Mouse (Mus musculus) limb, embryonic 11.5 days (tissue): Measurements from ENCODE around the gene Eif5a. TPM values are rescaled to one million over a fixed set of nuclear protein-coding genes. Genes with fewer than 3 reads are reported as not detected.

Source experiments
- ATAC-seq: fragments of 200-750 bp; cut with Nextera tagmentation; 2 replicates; pipeline ENCODE4 v1.8.0; 2017; ENCODE audit warnings: low read depth; ENCODE audit not compliant: insufficient number of reproducible peaks, low FRiP score, low TSS enrichment
- DNase-seq: peaks from one replicate; pipeline ENCODE4 v3.0.0-alpha.2; 2015; ENCODE audit warnings: low spot score
- H3K27ac ChIP-seq: fragments of 300-500 bp; sonication (generic); replicated peaks from 2 replicates; pipeline ENCODE4 v1.5.1; 2014; ENCODE audit warnings: low read depth, mild to moderate bottlenecking, low read length
- H3K27me3 ChIP-seq: fragments of 300-500 bp; sonication (generic); 2 replicates; pipeline ENCODE4 v1.6.1; 2014; ENCODE audit warnings: mild to moderate bottlenecking, low read length, mixed read lengths; ENCODE audit not compliant: control insufficient read depth, insufficient read depth
- H3K36me3 ChIP-seq: fragments of 300-500 bp; sonication (generic); 2 replicates; pipeline ENCODE4 v1.6.1; 2014; ENCODE audit warnings: mild to moderate bottlenecking, low read length, moderate library complexity, mixed read lengths; ENCODE audit not compliant: control insufficient read depth, insufficient read depth
- H3K4me1 ChIP-seq: fragments of 300-500 bp; sonication (generic); 2 replicates; pipeline ENCODE4 v1.6.1; 2014; ENCODE audit warnings: low read length, mixed read lengths; ENCODE audit not compliant: control insufficient read depth, insufficient read depth
- H3K4me2 ChIP-seq: fragments of 300-500 bp; sonication (generic); 2 replicates; pipeline ENCODE4 v1.6.1; 2014; ENCODE audit warnings: low read depth, mild to moderate bottlenecking, moderate library complexity; ENCODE audit not compliant: severe bottlenecking
- H3K4me3 ChIP-seq: fragments of 300-500 bp; sonication (generic); 2 replicates; pipeline ENCODE4 v1.5.1; 2014; ENCODE audit warnings: low read depth, low read length
- H3K9ac ChIP-seq: fragments of 300-500 bp; sonication (generic); 2 replicates; pipeline ENCODE4 v1.6.1; 2014; ENCODE audit warnings: mild to moderate bottlenecking, low read length
- H3K9me3 ChIP-seq: fragments of 300-500 bp; sonication (generic); 2 replicates; pipeline ENCODE4 v1.6.1; 2016; ENCODE audit warnings: low read length; ENCODE audit not compliant: control insufficient read depth
- WGBS: fragments of 180-500 bp; shearing (Covaris S2); extraction: QIAGEN DNeasy Blood & Tissue Kit; methylation state at CpG from one replicate; pipeline ENCODE4 v1.1.7; 2014; 5-methylcytosine and 5-hydroxymethylcytosine counted together
- polyA plus RNA-seq: library from polyadenylated mRNA; unstranded; fragments of >200 nt; fragmentation: Nextera tagmentation; extraction: Ambion mirVana; gene quantifications from 2 replicates; pipeline ENCODE4 v1.2.1, GENCODE M21; 2014

Gene Eif5a
- polyA plus RNA-seq, 1 experiment from 2014 or later: 2,370 TPM

- no peak overlapping the region for H3K9ac ChIP-seq
- H3K4me2 ChIP-seq: no peak overlapping the region
- DNase-seq (no peak), ATAC-seq (no peak)
- H3K27ac ChIP-seq: no peak overlapping the region
- H3K27me3 ChIP-seq: no peaks in the 10 kb centered on the region
- WGBS: 63% methylated on average over 5 of the region's 5 CpGs
- no peaks in the 10 kb centered on the region for H3K9me3 ChIP-seq
- 0 out of 2 replicates have a peak overlapping the region, but pooled peaks have one; percentile 95 for H3K4me3 ChIP-seq
- peaks cover 38% of the 10 kb centered on the region for H3K36me3 ChIP-seq
- peaks cover 19% of the 10 kb centered on the region for H3K4me1 ChIP-seq
Observed at GRCm38 (mm10) chr11:69915667-69916627, 5.8 kb downstream of the Eif5a start.

- WGBS: 34% methylated on average over 9 of the region's 9 CpGs
- H3K27ac ChIP-seq: no peak overlapping the region
- no peaks in the 10 kb centered on the region for H3K9me3 ChIP-seq
- H3K4me3 ChIP-seq: peak overlapping the region; percentile 95
- H3K4me1 ChIP-seq: peaks cover 19% of the 10 kb centered on the region
- H3K9ac ChIP-seq: no peak overlapping the region; the same call in 1 of the 2 replicates
- ATAC-seq (no peak), DNase-seq (no peak)
- peaks cover 47% of the 10 kb centered on the region for H3K36me3 ChIP-seq
- no peaks in the 10 kb centered on the region for H3K27me3 ChIP-seq
- peak overlapping the region; percentile 96 for H3K4me2 ChIP-seq
Observed at GRCm38 (mm10) chr11:69914917-69915430, 6.8 kb downstream of the Eif5a start.

- peak overlapping the region; percentile 83 for H3K27ac ChIP-seq
- no peak for ATAC-seq
Observed at GRCm38 (mm10) chr11:69914372-69914764, 7.4 kb downstream of the Eif5a start.

GRCm38 (mm10) chr11:69913554-69914371, 8.0 kb downstream of the Eif5a start, which contains the start of gene Gps2:
Gps2 (plus strand) TSS chr11:69913888.
- Histone ChIP-seq H3K4me3 (peak within 1 kb of the TSS; percentile 95), H3K27ac (peak within 1 kb of the TSS; percentile 83), H3K36me3 (peaks cover 50% of the 10 kb centered on the region), H3K4me2 (peak within 1 kb of the TSS; percentile 96), H3K9ac (peak within 1 kb of the TSS; percentile 88), H3K9me3 (no peaks in the 10 kb centered on the region), H3K4me1 (peaks cover 14% of the 10 kb centered on the region), H3K27me3 (no peaks in the 10 kb centered on the region)
- peak; percentile 94 for DNase-seq
- 2% methylated on average over 61 of the region's 61 CpGs for WGBS
- ATAC-seq: peak; percentile 74

More at GRCm38 (mm10) chr11:69914372-69914764, 7.4 kb downstream of the Eif5a start:
- DNase-seq: no peak
- Histone ChIP-seq H3K4me1 (peaks cover 15% of the 10 kb centered on the region), H3K9me3 (no peaks in the 10 kb centered on the region), H3K4me3 (peak overlapping the region; percentile 95), H3K36me3 (peaks cover 52% of the 10 kb centered on the region), H3K9ac (peak overlapping the region; percentile 88), H3K27me3 (no peaks in the 10 kb centered on the region), H3K4me2 (peak overlapping the region; percentile 96)
- 2% methylated on average over 17 of the region's 17 CpGs for WGBS

GRCm38 (mm10) chr11:69912716-69913530, 8.8 kb downstream of the Eif5a start:
- Histone ChIP-seq H3K9me3 (no peaks in the 10 kb centered on the region), H3K4me3 (peak overlapping the region; percentile 95), H3K27ac (no peak overlapping the region), H3K36me3 (peaks cover 53% of the 10 kb centered on the region), H3K4me1 (peaks cover 14% of the 10 kb centered on the region), H3K27me3 (no peaks in the 10 kb centered on the region), H3K9ac (peak overlapping the region; percentile 88; the same call in 1 of the 2 replicates), H3K4me2 (peak overlapping the region; percentile 96)
- WGBS: 76% methylated on average over 15 of the region's 15 CpGs
- no peak for ATAC-seq
- DNase-seq: no peak

GRCm38 (mm10) chr11:69911701-69912100, 10.1 kb downstream of the Eif5a start:
- 97% methylated on average over 6 of the region's 6 CpGs for WGBS

GRCm38 (mm10) chr11:69910781-69911560, 10.8 kb downstream of the Eif5a start:
- H3K27ac ChIP-seq: no peak overlapping the region
- H3K36me3 ChIP-seq: peaks cover 53% of the 10 kb centered on the region
- no peak overlapping the region for H3K4me2 ChIP-seq
- H3K4me1 ChIP-seq: peaks cover 14% of the 10 kb centered on the region
- no peak for ATAC-seq
- 91% methylated on average over 17 of the region's 17 CpGs for WGBS
- DNase-seq: no peak
- no peak overlapping the region for H3K4me3 ChIP-seq
- H3K27me3 ChIP-seq: no peaks in the 10 kb centered on the region
- H3K9ac ChIP-seq: no peak overlapping the region
- no peaks in the 10 kb centered on the region for H3K9me3 ChIP-seq

More at GRCm38 (mm10) chr11:69911701-69912100, 10.1 kb downstream of the Eif5a start:
- H3K9ac ChIP-seq: no peak overlapping the region
- no peaks in the 10 kb centered on the region for H3K27me3 ChIP-seq
- H3K9me3 ChIP-seq: no peaks in the 10 kb centered on the region
- H3K36me3 ChIP-seq: peaks cover 51% of the 10 kb centered on the region
- H3K27ac ChIP-seq: no peak overlapping the region
- H3K4me2 ChIP-seq: no peak overlapping the region
- ATAC-seq: no peak
- no peak for DNase-seq
- H3K4me3 ChIP-seq: no peak overlapping the region
- peaks cover 14% of the 10 kb centered on the region for H3K4me1 ChIP-seq
